Mouse (Mus musculus): ENCODE results near the gene Galns.

Gene Galns

GRCm38 (mm10) chr8:122611295-122612133 lies at the start of gene Galns, which contains the start of gene Trappc2l:
Gene Galns, minus strand, starts transcription at chr8:122611463.
Gene Trappc2l, plus strand, starts transcription at chr8:122611640.
- in situ Hi-C loops (cut with MseI, MboI): no loop called here

- in situ Hi-C loops (cut with MseI, MboI): no loop called here
These were observed 48.8 kb upstream of the Galns start for GRCm38 (mm10) chr8:122660022-122660421.

- in situ Hi-C loops (cut with MseI, MboI): no loop called here
These were observed 47.5 kb upstream of the Galns start for GRCm38 (mm10) chr8:122658807-122659160.

GRCm38 (mm10) chr8:122658149-122658806 lies 47.0 kb upstream of the Galns start:
- in situ Hi-C loops (cut with MseI, MboI): no loop called here

- in situ Hi-C loops (cut with MseI, MboI): no loop called here
These were observed 45.1 kb upstream of the Galns start for GRCm38 (mm10) chr8:122656056-122656999.

GRCm38 (mm10) chr8:122654768-122655167 lies 43.5 kb upstream of the Galns start:
- in situ Hi-C loops (cut with MseI, MboI): no loop called here

- in situ Hi-C loops (cut with MseI, MboI): no loop called here
These were observed 41.4 kb upstream of the Galns start for GRCm38 (mm10) chr8:122652643-122653042.

- in situ Hi-C loops (cut with MseI, MboI): no loop called here
These were observed 40.2 kb upstream of the Galns start for GRCm38 (mm10) chr8:122651326-122651921.

GRCm38 (mm10) chr8:122648192-122648970 lies 37.1 kb upstream of the Galns start:
- in situ Hi-C loops (cut with MseI, MboI): no loop called here

GRCm38 (mm10) chr8:122646337-122646736 lies 35.1 kb upstream of the Galns start:
- in situ Hi-C loops (cut with MseI, MboI): no loop called here

- in situ Hi-C loops (cut with MseI, MboI): no loop called here
These were observed 33.1 kb upstream of the Galns start for GRCm38 (mm10) chr8:122644175-122644954.

GRCm38 (mm10) chr8:122642071-122642470 lies 30.8 kb upstream of the Galns start:
- in situ Hi-C loops (cut with MseI, MboI): no loop called here

GRCm38 (mm10) chr8:122641406-122641805 lies 30.1 kb upstream of the Galns start:
- in situ Hi-C loops (cut with MseI, MboI): no loop called here

GRCm38 (mm10) chr8:122640825-122641224 lies 29.6 kb upstream of the Galns start:
- in situ Hi-C loops (cut with MseI, MboI): no loop called here

GRCm38 (mm10) chr8:122639521-122640248 lies 28.4 kb upstream of the Galns start:
- in situ Hi-C loops (cut with MseI, MboI): no loop called here

- in situ Hi-C loops (cut with MseI, MboI): no loop called here
These were observed 27.3 kb upstream of the Galns start for GRCm38 (mm10) chr8:122638601-122639000.

GRCm38 (mm10) chr8:122637230-122637629 lies 26.0 kb upstream of the Galns start:
- in situ Hi-C loops (cut with MseI, MboI): no loop called here

GRCm38 (mm10) chr8:122636803-122637175 lies 25.5 kb upstream of the Galns start:
- in situ Hi-C loops (cut with MseI, MboI): no loop called here

Data from mouse trophoblast stem cell (cell line).